Mouse (Mus musculus): ENCODE measurements around the gene Kdm2b.

DNA sequence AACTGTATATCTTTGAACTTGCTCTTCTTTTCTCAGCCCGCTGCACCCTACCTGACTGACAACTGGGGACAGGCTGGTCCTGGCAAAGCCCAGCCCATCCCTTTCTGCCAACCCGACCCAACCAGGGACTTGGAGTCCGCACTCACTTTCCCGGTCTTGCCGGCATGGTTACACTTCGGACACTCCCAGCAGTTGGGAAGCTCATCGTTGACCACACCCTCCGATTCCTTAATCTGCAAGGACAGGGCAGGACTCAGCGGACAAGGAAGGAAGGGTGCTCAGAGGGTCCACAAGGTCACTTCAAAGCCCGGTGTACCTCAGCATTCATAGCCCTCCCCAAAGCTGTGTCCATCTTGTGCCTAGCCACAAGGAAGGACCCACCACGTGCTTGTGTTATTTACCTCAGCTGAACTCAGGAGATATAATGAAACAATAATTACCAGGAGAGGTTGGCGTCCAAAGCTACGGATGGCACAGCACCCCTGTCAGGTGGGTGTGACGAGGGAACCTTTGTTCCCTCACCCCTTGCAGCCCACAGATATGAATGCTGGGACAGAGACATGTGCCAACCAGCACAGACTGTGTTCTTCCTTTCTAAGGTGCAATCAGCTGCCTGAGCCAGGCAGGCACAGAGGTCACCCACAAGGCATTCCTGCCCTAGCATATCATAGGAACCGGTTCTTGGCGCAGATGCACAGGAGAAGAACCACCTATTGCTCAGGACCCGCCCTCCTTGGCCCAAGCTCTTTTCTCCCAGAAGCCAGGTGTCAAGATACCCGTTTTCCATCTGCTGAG lies 107.2 kb downstream of the Kdm2b start:
- TF ChIP-seq POLR2A (IDR thresholded peaks at IDR 0.05; ENCODE audit: insufficient read length, low read depth) (no peak), CEBPB (IDR thresholded peaks at IDR 0.05; ENCODE audit: insufficient read depth, poor library complexity, severe bottlenecking) (no peak), TCF12 (IDR thresholded peaks at IDR 0.05; ENCODE audit: insufficient read depth, poor library complexity, severe bottlenecking) (no peak), USF1 (IDR thresholded peaks at IDR 0.05; ENCODE audit: low read depth) (no peak), MYOG (IDR thresholded peaks at IDR 0.05; ENCODE audit: control insufficient read depth in 1 of 3, insufficient read depth in 1 of 3, insufficient read length in 2 of 3, low read depth in 2 of 3) (no peak), SRF (IDR thresholded peaks at IDR 0.05; ENCODE audit: control insufficient read depth, insufficient read length, low read depth) (no peak), POLR2AphosphoS2 (IDR thresholded peaks at IDR 0.05; ENCODE audit: insufficient read length, low read depth) (no peak), MYOD1 (IDR thresholded peaks at IDR 0.05; ENCODE audit: control insufficient read depth in 1 of 3, insufficient read length in 2 of 3, low read depth in 2 of 3) (no peak), E2F4 (IDR thresholded peaks at IDR 0.05; ENCODE audit: insufficient read depth) (no peak), MAX (IDR thresholded peaks at IDR 0.05; ENCODE audit: low read depth) (no peak), REST (IDR thresholded peaks at IDR 0.05; ENCODE audit: insufficient read depth, insufficient read length) (no peak)
